Mouse (Mus musculus) midbrain, embryonic 12.5 days (tissue): Measurements from ENCODE around the gene Prrc2a. TPM values are rescaled to one million over a fixed set of nuclear protein-coding genes. Genes with fewer than 3 reads are reported as not detected.

Experiments
- ATAC-seq: fragments of 200-750 bp; cut with Nextera tagmentation; 2 replicates; pipeline ENCODE4 v1.8.0; 2017; ENCODE audit warnings: low read depth, moderate TSS enrichment, moderate library complexity; ENCODE audit not compliant: low FRiP score
- H3K27ac ChIP-seq: fragments of 300-500 bp; sonication (generic); replicated peaks from 2 replicates; pipeline ENCODE4 v1.5.1; 2016; ENCODE audit warnings: mild to moderate bottlenecking
- H3K27me3 ChIP-seq: fragments of 300-500 bp; sonication (generic); 2 replicates; pipeline ENCODE4 v1.6.1; 2016; ENCODE audit warnings: mild to moderate bottlenecking
- H3K36me3 ChIP-seq: fragments of 300-500 bp; sonication (generic); 2 replicates; pipeline ENCODE4 v1.6.1; 2016
- H3K4me1 ChIP-seq: fragments of 300-500 bp; sonication (generic); 2 replicates; pipeline ENCODE4 v1.6.1; 2016
- H3K4me2 ChIP-seq: fragments of 300-500 bp; sonication (generic); replicated peaks from 2 replicates; pipeline ENCODE4 v1.6.1; 2016; ENCODE audit warnings: mild to moderate bottlenecking, moderate library complexity
- H3K4me3 ChIP-seq: fragments of 300-500 bp; sonication (generic); 2 replicates; pipeline ENCODE4 v1.5.1; 2016; ENCODE audit warnings: mild to moderate bottlenecking
- H3K9ac ChIP-seq: fragments of 300-500 bp; sonication (generic); replicated peaks from 2 replicates; pipeline ENCODE4 v1.6.1; 2016; ENCODE audit warnings: mild to moderate bottlenecking, moderate library complexity
- H3K9me3 ChIP-seq: fragments of 300-500 bp; sonication (generic); 2 replicates; pipeline ENCODE4 v1.6.1; 2016; ENCODE audit warnings: mild to moderate bottlenecking
- WGBS: fragments of 180-500 bp; shearing (Covaris S2); methylation state at CpG from one replicate; pipeline ENCODE4 v1.1.7; 2016; 5-methylcytosine and 5-hydroxymethylcytosine counted together
- polyA plus RNA-seq: library from polyadenylated mRNA; unstranded; fragments of >200 nt; fragmentation: Nextera tagmentation; extraction: Ambion mirVana; gene quantifications from 2 replicates; pipeline ENCODE4 v1.2.1, GENCODE M21; 2016

The Prrc2a gene
- polyA plus RNA-seq, 1 experiment from 2014 or later, result 236 TPM

DNA sequence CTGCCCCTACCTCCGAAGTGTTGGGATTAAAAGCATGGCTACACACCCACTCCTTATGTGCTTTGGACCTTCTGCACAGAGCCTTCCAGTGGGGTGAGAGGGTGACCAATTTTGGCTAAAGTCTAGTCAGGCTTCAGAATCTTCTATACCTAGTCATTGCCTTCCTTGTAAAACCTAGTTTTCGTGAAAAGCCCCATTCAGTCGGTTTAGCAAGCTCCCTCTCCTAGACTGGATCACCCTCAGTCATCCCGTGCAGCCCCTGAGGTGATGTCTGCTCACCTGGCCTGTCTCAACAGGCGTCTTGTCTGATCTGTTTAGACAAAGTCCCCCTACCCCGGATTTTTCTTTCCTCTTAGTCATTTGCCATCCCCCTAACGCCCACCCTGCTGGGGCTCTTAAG is 33.3 kb upstream of the Prrc2a start:
- no peaks in the 10 kb centered on the region for H3K36me3 ChIP-seq
- H3K4me3 ChIP-seq, result no peak overlapping the region
- ATAC-seq, result no peak
- H3K27ac ChIP-seq, result no peak overlapping the region
- no peak overlapping the region for H3K4me2 ChIP-seq
- H3K9me3 ChIP-seq, result no peaks in the 10 kb centered on the region
- H3K4me1 ChIP-seq, result peaks cover 11% of the 10 kb centered on the region
- peaks cover 69% of the 10 kb centered on the region for H3K27me3 ChIP-seq
- 64% methylated on average over 7 of the region's 7 CpGs for WGBS
- no peak overlapping the region for H3K9ac ChIP-seq

DNA sequence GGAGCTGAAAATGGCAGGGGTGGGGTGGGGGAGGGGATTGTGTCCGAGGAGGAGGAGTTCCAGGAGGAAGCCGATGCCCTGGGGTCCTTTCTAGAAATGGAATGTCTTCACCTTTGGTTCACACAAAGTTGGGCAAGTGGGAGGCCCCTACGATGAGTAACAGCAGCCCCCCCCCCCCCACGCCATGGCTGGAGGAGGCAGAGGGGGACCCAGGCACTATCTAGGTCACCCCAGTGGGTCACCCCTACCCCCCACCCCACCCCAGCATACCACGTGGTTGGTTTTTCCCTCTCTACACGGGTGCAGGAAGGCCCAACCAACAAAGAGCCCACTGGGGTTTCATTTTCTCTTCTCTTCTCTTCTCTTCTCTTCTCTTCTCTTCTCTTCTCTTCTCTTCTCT is 32.4 kb upstream of the Prrc2a start:
- H3K27ac ChIP-seq, result no peak overlapping the region
- ATAC-seq, result no peak
- WGBS, result 59% methylated on average over 6 of the region's 6 CpGs

GRCm38 (mm10) chr17:35196321-35196641 is 31.6 kb upstream of the Prrc2a start:
- ATAC-seq, result no peak
- no peaks in the 10 kb centered on the region for H3K9me3 ChIP-seq
- H3K27ac ChIP-seq, result no peak overlapping the region
- H3K4me2 ChIP-seq, result peak overlapping the region; percentile 70
- H3K4me3 ChIP-seq, result peak overlapping the region; percentile 40
- H3K4me1 ChIP-seq, result peaks cover 11% of the 10 kb centered on the region
- H3K36me3 ChIP-seq, result no peaks in the 10 kb centered on the region
- WGBS, result 29% methylated on average over 9 of the region's 9 CpGs
- H3K27me3 ChIP-seq, result peaks cover 53% of the 10 kb centered on the region
- no peak overlapping the region for H3K9ac ChIP-seq

More for the DNA sequence above, 32.4 kb upstream of the Prrc2a start:
- no peak overlapping the region for H3K9ac ChIP-seq
- no peaks in the 10 kb centered on the region for H3K9me3 ChIP-seq
- no peak overlapping the region for H3K4me3 ChIP-seq
- no peaks in the 10 kb centered on the region for H3K36me3 ChIP-seq
- H3K27me3 ChIP-seq, result peaks cover 61% of the 10 kb centered on the region
- H3K4me2 ChIP-seq, result no peak overlapping the region
- H3K4me1 ChIP-seq, result peaks cover 11% of the 10 kb centered on the region

DNA sequence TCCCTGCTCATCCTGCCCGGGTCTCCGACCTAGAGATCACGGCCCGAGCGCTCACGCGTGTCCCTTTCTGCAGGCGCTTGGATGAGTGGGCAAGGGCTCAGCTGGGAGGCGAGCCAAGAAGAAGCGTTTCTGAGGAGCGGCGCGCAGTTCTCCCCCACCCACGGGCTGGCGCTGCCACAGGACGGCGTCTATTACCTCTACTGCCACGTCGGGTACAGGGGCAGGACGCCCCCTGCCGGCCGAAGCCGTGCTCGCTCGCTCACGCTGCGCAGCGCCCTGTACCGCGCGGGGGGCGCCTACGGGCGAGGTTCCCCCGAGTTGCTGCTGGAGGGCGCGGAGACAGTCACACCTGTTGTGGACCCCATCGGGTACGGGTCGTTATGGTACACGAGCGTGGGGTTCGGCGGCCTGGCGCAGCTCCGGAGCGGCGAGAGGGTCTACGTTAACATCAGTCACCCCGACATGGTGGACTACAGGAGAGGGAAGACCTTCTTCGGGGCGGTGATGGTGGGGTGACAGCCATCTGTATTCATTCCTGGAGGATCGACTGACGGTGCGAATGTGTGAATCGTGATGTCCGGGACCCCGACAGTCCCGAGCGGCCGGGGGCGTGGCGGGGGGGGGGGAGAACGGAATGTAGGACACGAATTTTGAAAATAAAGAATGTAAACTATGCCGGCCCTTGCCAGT is 31.1 kb upstream of the Prrc2a start:
- Histone ChIP-seq H3K27ac (no peak overlapping the region), H3K36me3 (no peaks in the 10 kb centered on the region)
- 2% methylated on average over 65 of the region's 66 CpGs for WGBS

DNA sequence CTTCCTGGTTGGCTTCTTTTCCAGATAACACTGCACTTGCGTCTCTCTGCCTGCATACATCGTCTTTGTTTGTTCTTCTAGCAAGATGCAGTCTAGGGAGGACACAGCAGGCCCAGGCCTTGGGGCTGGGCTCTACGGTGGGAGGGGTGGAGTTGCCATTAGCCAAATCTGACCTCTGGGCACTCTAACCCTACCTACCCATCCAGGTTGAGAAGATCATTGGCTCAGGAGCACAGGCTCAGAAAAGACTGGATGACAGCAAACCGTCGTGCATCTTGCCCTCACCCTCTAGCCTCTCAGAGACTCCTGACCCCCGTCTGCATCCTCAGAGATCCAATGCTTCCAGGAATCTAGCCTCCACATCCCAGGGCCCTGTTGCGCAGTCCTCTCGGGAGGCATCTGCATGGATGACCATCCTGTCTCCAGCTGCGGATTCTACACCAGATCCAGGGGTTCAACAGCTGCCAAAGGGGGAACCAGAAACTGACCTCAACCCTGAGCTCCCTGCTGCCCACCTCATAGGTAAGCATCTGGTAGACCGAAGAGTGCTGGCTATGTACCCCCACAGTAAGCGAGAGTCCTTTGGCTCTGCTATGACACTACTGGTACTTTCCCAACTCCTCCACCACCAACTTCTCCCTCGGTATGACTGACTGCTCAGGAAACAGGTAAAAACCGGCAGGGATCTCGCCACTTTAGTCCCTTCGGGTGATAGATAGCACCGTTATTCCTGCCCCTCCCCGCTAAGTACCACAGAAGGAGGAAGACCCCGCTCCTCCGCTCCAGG is 30.3 kb upstream of the Prrc2a start:
- Histone ChIP-seq H3K4me1 (peaks cover 11% of the 10 kb centered on the region), H3K36me3 (no peaks in the 10 kb centered on the region), H3K4me2 (peak overlapping the region; percentile 70), H3K27ac (no peak overlapping the region), H3K9me3 (no peaks in the 10 kb centered on the region), H3K9ac (peak overlapping the region; percentile 40; the same call in 1 of the 2 replicates), H3K27me3 (peaks cover 40% of the 10 kb centered on the region), H3K4me3 (peak overlapping the region; percentile 40)
- 45% methylated on average over 19 of the region's 19 CpGs for WGBS
- ATAC-seq, result 0 out of 2 replicates have a peak, but pooled peaks have one; percentile 27

More for the DNA sequence above, 31.1 kb upstream of the Prrc2a start:
- Histone ChIP-seq H3K4me1 (peaks cover 11% of the 10 kb centered on the region), H3K4me3 (peak overlapping the region; percentile 40), H3K9ac (peak overlapping the region; percentile 40; the same call in 1 of the 2 replicates), H3K27me3 (peaks cover 48% of the 10 kb centered on the region), H3K9me3 (no peaks in the 10 kb centered on the region), H3K4me2 (peak overlapping the region; percentile 70)
- ATAC-seq, result 0 out of 2 replicates have a peak, but pooled peaks have one; percentile 69

DNA sequence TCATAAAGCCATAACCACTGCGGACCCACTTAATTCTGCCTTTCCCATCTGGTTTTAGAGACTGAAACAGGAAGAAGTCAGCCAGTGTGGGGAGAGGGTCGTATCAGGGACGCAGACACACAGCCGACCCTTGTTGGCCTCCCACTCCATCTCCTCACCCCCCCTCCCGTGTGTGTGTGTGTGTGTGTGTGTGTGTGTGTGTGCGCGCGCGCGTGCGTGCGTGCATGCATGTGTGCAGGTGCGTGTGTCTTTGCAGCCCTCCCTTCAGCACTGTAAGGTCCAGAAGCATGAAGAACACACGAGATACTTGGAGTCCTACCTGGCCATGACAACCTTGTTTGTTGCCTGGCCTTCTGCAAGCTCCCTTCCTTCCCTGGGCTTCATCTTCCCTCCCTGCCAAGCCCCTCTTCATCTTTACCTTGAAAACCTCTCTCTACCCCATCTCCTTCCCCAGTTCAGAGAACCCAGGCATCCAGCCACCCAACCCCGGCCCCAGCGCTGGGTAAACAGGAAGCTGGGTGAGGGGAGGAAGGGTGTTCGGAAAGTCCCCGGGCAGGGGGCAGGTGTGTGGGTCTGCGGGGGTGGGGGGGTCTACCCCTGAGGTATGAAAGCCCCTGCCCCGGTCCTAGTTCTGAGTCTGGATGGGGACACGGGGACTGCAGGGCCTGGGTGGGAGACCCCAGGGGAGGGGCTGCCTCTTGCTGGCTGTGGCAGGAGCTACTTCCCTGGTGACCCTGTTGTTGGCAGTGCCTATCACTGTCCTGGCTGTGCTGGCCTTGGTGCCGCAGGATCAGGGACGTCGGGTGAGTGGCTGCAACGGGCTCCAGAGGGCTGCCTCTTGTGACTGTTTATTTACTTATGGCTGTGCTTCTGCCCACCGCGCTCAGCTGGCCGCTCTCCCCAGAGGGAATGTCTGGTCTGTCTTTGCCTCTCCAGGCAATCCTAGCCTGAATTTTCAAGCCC is 29.5 kb upstream of the Prrc2a start, which contains the start of gene Ltb:
Gene Ltb (plus strand): TSS at position 559 of the 963 bp plus-strand sequence.
- peak within 1 kb of the TSS; percentile 70 for H3K4me2 ChIP-seq
- H3K27ac ChIP-seq, result no peak within 1 kb of the TSS
- peaks cover 11% of the 10 kb centered on the region for H3K4me1 ChIP-seq
- no peaks in the 10 kb centered on the region for H3K9me3 ChIP-seq
- 74% methylated on average over 28 of the region's 28 CpGs for WGBS
- no peak for ATAC-seq
- H3K36me3 ChIP-seq, result no peaks in the 10 kb centered on the region
- peak within 1 kb of the TSS; percentile 40 for H3K4me3 ChIP-seq
- peaks cover 39% of the 10 kb centered on the region for H3K27me3 ChIP-seq
- H3K9ac ChIP-seq, result no peak within 1 kb of the TSS

GRCm38 (mm10) chr17:35192924-35193323 is 28.2 kb upstream of the Prrc2a start:
- H3K9me3 ChIP-seq, result no peaks in the 10 kb centered on the region
- H3K27me3 ChIP-seq, result peaks cover 36% of the 10 kb centered on the region
- ATAC-seq, result no peak
- no peak overlapping the region for H3K9ac ChIP-seq
- peaks cover 11% of the 10 kb centered on the region for H3K4me1 ChIP-seq
- no peak overlapping the region for H3K4me2 ChIP-seq
- WGBS, result 82% methylated on average over 5 of the region's 5 CpGs
- no peak overlapping the region for H3K4me3 ChIP-seq
- no peaks in the 10 kb centered on the region for H3K36me3 ChIP-seq
- no peak overlapping the region for H3K27ac ChIP-seq

- H3K9me3 ChIP-seq, result no peaks in the 10 kb centered on the region
- no peak overlapping the region for H3K4me2 ChIP-seq
- H3K27ac ChIP-seq, result no peak overlapping the region
- H3K4me3 ChIP-seq, result no peak overlapping the region
- H3K9ac ChIP-seq, result no peak overlapping the region
- H3K27me3 ChIP-seq, result peaks cover 29% of the 10 kb centered on the region
- ATAC-seq, result no peak
- H3K36me3 ChIP-seq, result no peaks in the 10 kb centered on the region
- H3K4me1 ChIP-seq, result peaks cover 11% of the 10 kb centered on the region
- WGBS, result 70% methylated on average over 2 of the region's 2 CpGs
Measured at GRCm38 (mm10) chr17:35191723-35192122, 27.0 kb upstream of the Prrc2a start.

GRCm38 (mm10) chr17:35190096-35190495 is 25.4 kb upstream of the Prrc2a start:
- Histone ChIP-seq H3K4me3 (no peak overlapping the region), H3K4me2 (no peak overlapping the region), H3K27me3 (peaks cover 13% of the 10 kb centered on the region), H3K4me1 (peaks cover 13% of the 10 kb centered on the region), H3K9me3 (no peaks in the 10 kb centered on the region), H3K9ac (no peak overlapping the region), H3K36me3 (no peaks in the 10 kb centered on the region), H3K27ac (no peak overlapping the region)
- WGBS, result 69% methylated on average over 4 of the region's 4 CpGs
- ATAC-seq, result no peak

DNA sequence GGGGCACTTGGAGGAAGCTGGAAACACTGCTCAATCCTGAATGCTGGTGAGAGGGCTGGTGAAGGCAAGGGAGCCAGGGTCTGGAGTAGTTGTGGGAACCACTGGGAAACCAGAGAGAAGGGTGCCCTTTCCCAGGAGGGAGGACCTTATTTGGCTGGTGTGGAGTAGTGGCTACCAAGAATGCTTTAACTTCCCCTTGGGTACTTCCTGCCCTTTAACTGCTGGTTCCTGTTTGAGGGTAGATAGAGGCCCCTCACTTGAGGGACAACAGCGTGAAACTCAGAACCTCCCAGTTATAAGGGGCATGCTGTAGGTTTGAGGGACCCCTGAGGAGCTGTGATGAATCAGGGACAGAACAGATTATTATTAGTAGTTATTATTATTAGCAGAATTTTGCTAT is 24.5 kb upstream of the Prrc2a start:
- Histone ChIP-seq H3K4me1 (peaks cover 13% of the 10 kb centered on the region), H3K36me3 (no peaks in the 10 kb centered on the region), H3K27ac (no peak overlapping the region), H3K27me3 (peaks cover 4% of the 10 kb centered on the region), H3K4me2 (no peak overlapping the region), H3K9me3 (no peaks in the 10 kb centered on the region), H3K4me3 (no peak overlapping the region), H3K9ac (no peak overlapping the region)
- 66% methylated on average over 1 of the region's 1 CpGs for WGBS
- no peak for ATAC-seq

- H3K4me2 ChIP-seq, result no peak within 1 kb of the TSS
- H3K4me3 ChIP-seq, result no peak within 1 kb of the TSS
- H3K27ac ChIP-seq, result no peak within 1 kb of the TSS
- 64% methylated on average over 7 of the region's 7 CpGs for WGBS
- no peaks in the 10 kb centered on the region for H3K27me3 ChIP-seq
- no peaks in the 10 kb centered on the region for H3K36me3 ChIP-seq
- peaks cover 13% of the 10 kb centered on the region for H3K4me1 ChIP-seq
- H3K9me3 ChIP-seq, result no peaks in the 10 kb centered on the region
- no peak for ATAC-seq
- no peak within 1 kb of the TSS for H3K9ac ChIP-seq
Measured at GRCm38 (mm10) chr17:35187959-35188610, 23.4 kb upstream of the Prrc2a start, which contains the start of gene Lst1. Gene Lst1, minus strand, starts transcription at chr17:35188439.
